ENCODE assay signal across 18 mouse cellular contexts in genomic region chr6:54900256-54900655, GRCm38 (mm10).
"Had no signal": no experiment of that assay in that cellular context is flagged by ENCODE, and none has a peak within 500 bp of the region (broad histone marks: within the 10 kb centered on the region; RNA-seq: fewer than 3 reads in every experiment).

No protein-coding gene starts in this region.

- ATAC-seq: liver, postnatal 0 days; lung, postnatal 0 days; midbrain, embryonic 13.5 days; midbrain, embryonic 15.5 days had no signal

- H3K9me3 ChIP-seq: lung, embryonic 15.5 days; midbrain, embryonic 13.5 days; midbrain, embryonic 15.5 days; neural tube, embryonic 12.5 days had no signal

- DNase-seq: liver, postnatal 0 days; lung, adult 2 months; lung, postnatal 14 days; lung, postnatal 36 days; right cerebral cortex, postnatal 25 days; right cerebral cortex, postnatal 4 days; spleen, adult 18-20 months; thymus, adult 2 months; thymus, postnatal 25 days; thymus, postnatal 4 days had no signal

- H3K36me3 ChIP-seq: lung, embryonic 15.5 days; midbrain, embryonic 13.5 days; midbrain, embryonic 15.5 days; neural tube, embryonic 12.5 days had no signal

- H3K4me3 ChIP-seq: lung, embryonic 15.5 days; megakaryocyte, embryonic 14.5 days; midbrain, embryonic 13.5 days; midbrain, embryonic 15.5 days; neural tube, embryonic 12.5 days had no signal

- H3K27ac ChIP-seq: lung, embryonic 15.5 days; macrophage; midbrain, embryonic 13.5 days; midbrain, embryonic 15.5 days; neural tube, embryonic 12.5 days had no signal

- H3K4me1 ChIP-seq: lung, embryonic 15.5 days; megakaryocyte, embryonic 14.5 days; midbrain, embryonic 13.5 days; midbrain, embryonic 15.5 days; neural tube, embryonic 12.5 days had no signal

- H3K4me2 ChIP-seq: lung, embryonic 15.5 days; midbrain, embryonic 11.5 days; midbrain, embryonic 13.5 days; midbrain, embryonic 15.5 days; neural tube, embryonic 12.5 days had no signal

- H3K27me3 ChIP-seq: lung, embryonic 15.5 days; midbrain, embryonic 13.5 days; midbrain, embryonic 15.5 days; neural tube, embryonic 12.5 days had no signal

- H3K9ac ChIP-seq: liver, postnatal 0 days; lung, embryonic 15.5 days; midbrain, embryonic 13.5 days; midbrain, embryonic 15.5 days; neural tube, embryonic 12.5 days had no signal
